Mouse (Mus musculus): Measurements from ENCODE around the gene Eif2b3. TPM values are rescaled to one million over a fixed set of nuclear protein-coding genes. Genes with fewer than 3 reads are reported as not detected.

Eif2b3 gene
- total and polyA plus RNA-seq, 3 experiments, result 49.9 to 96.2 (median 84.9) TPM

DNA sequence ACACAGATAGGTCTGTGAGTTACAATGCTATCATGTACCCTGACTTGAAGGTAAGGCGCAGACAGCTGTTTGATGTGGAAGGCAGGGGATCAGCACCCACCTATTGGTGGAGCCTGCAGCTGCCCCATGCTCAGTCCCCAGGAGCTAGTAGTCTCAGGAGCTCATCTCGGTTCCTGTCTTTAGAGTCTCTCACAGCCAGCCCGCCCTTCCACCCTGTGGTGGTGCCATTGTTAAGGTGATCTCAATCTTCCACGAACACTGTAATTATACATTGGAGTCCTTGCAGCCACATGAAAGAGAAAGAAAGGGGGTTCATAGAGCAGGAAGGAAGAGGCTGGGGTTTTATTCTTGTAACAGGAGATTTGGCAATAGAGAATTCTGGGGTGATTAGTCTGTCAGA is 80.8 kb downstream of the Eif2b3 start:
- H3K9me3 ChIP-seq (replicated peaks; ENCODE audit: low read length), result no peaks in the 10 kb centered on the region
- H3K27me3 ChIP-seq (replicated peaks), result no peaks in the 10 kb centered on the region
- H3K4me2 ChIP-seq (ENCODE audit: insufficient read depth, low read depth, poor library complexity, severe bottlenecking), result no peak overlapping the region
- TF ChIP-seq MXI1 (IDR thresholded peaks at IDR 0.05; ENCODE audit: low read depth, low read length), result no peak
- H3K4me3 ChIP-seq (replicated peaks in 1 of 3; ENCODE audit: low read depth in 2 of 3, low read length in 2 of 3, poor library complexity in 1 of 3), result no peak overlapping the region
- no peak for DNase-seq (ENCODE audit: extremely low read depth)
- H3K9ac ChIP-seq (ENCODE audit: insufficient read depth, low read depth), result no peak overlapping the region
- H3K4me1 ChIP-seq (ENCODE audit: control insufficient read depth in 1 of 2, insufficient read depth in 2 of 2), result peaks cover 0 to 7% of the 10 kb centered on the region in 2 experiments; a peak in 2 of 4 replicates
- no peaks in the 10 kb centered on the region for H3K79me2 ChIP-seq (replicated peaks; ENCODE audit: control insufficient read depth, extremely low read depth, insufficient read depth, poor library complexity, severe bottlenecking)
- dilution Hi-C loops (cut with MboI; ENCODE audit: extremely low pct_ligation_motif_present, extremely low pct_unique_long_range_greater_than_20kb, low sequenced_read_pairs), result no loop called here
- H3K27ac ChIP-seq (ENCODE audit: insufficient read depth, low read depth), result no peak overlapping the region
- H3K36me3 ChIP-seq (replicated peaks in 1 of 2; ENCODE audit: control insufficient read depth in 1 of 2, insufficient read depth in 1 of 2, low read length in 1 of 2), result no peaks in the 10 kb centered on the region
- in situ Hi-C loops (cut with MboI; ENCODE audit: low pct_ligation_motif_present, low pct_unique_long_range_greater_than_20kb, low sequenced_read_pairs), result loop anchor here (5.0 kb wide), 1 partner anchor 37 kb away; no protein-coding TSS in a partner anchor

DNA sequence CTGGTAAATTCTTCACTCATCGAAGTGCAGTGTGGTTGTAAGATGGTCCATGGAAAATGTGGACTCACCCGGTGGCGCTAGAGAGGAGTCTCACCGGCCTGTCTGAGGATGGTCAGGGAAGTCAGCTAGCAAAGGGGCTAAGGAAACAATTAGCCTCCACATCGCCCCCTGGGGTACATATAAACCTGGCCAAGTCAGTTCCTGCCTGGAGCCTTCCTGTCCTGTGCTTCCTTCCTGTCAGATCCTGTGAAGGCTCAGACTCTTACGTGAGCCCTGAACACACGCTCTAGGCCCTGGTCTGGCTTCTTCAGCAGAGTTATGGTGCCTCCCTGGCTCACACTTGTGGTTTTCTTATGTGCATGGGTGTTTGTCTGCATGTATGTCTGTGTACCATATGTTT is 82.0 kb downstream of the Eif2b3 start:
- Histone ChIP-seq H3K4me3 (replicated peaks in 1 of 3; ENCODE audit: low read depth in 2 of 3, low read length in 2 of 3, poor library complexity in 1 of 3) (no peak overlapping the region), H3K27ac (ENCODE audit: insufficient read depth, low read depth) (no peak overlapping the region), H3K9me3 (replicated peaks; ENCODE audit: low read length) (no peaks in the 10 kb centered on the region), H3K4me2 (ENCODE audit: insufficient read depth, low read depth, poor library complexity, severe bottlenecking) (no peak overlapping the region), H3K36me3 (replicated peaks in 1 of 2; ENCODE audit: control insufficient read depth in 1 of 2, insufficient read depth in 1 of 2, low read length in 1 of 2) (no peaks in the 10 kb centered on the region), H3K4me1 (ENCODE audit: control insufficient read depth in 1 of 2, insufficient read depth in 2 of 2) (peaks cover 0 to 7% of the 10 kb centered on the region in 2 experiments; a peak in 2 of 4 replicates), H3K27me3 (replicated peaks) (no peaks in the 10 kb centered on the region), H3K9ac (ENCODE audit: insufficient read depth, low read depth) (no peak overlapping the region), H3K79me2 (replicated peaks; ENCODE audit: control insufficient read depth, extremely low read depth, insufficient read depth, poor library complexity, severe bottlenecking) (no peaks in the 10 kb centered on the region)
- peak; percentile 47 for DNase-seq (ENCODE audit: extremely low read depth)
- dilution Hi-C loops (cut with MboI; ENCODE audit: extremely low pct_ligation_motif_present, extremely low pct_unique_long_range_greater_than_20kb, low sequenced_read_pairs), result no loop called here
- in situ Hi-C loops (cut with MboI; ENCODE audit: low pct_ligation_motif_present, low pct_unique_long_range_greater_than_20kb, low sequenced_read_pairs), result loop anchor here (5.0 kb wide), 1 partner anchor 36 kb away; no protein-coding TSS in a partner anchor
- TF ChIP-seq SMC3 (IDR thresholded peaks at IDR 0.05; ENCODE audit: low read depth, low read length) (peak; percentile 36), MEF2A (IDR thresholded peaks at IDR 0.05; ENCODE audit: borderline replicate concordance, low read depth, low read length) (no peak), SIN3A (IDR thresholded peaks at IDR 0.05; ENCODE audit: low read length) (no peak), CTCF (conservative IDR thresholded peaks at IDR 0.05 in 1 of 2, IDR thresholded peaks at IDR 0.05 in 1 of 2; ENCODE audit: low read depth in 2 of 2, low read length in 2 of 2) (peak; percentile 6 to 58; a peak in 2 of 4 replicates), TCF12 (IDR thresholded peaks at IDR 0.05; ENCODE audit: low read depth, low read length) (no peak), UBTF (IDR thresholded peaks at IDR 0.05; ENCODE audit: low read depth, low read length) (no peak), CHD2 (IDR thresholded peaks at IDR 0.05; ENCODE audit: low read length) (no peak), POLR2AphosphoS2 (IDR thresholded peaks at IDR 0.05; ENCODE audit: low read depth, low read length) (no peak), RAD21 (IDR thresholded peaks at IDR 0.05; ENCODE audit: low read depth, low read length) (peak; percentile 3), JUND (conservative IDR thresholded peaks at IDR 0.05; ENCODE audit: low read depth, low read length) (no peak), USF2 (conservative IDR thresholded peaks at IDR 0.05; ENCODE audit: low read depth, low read length) (no peak), CHD1 (IDR thresholded peaks at IDR 0.05; ENCODE audit: low read depth, low read length) (no peak), HCFC1 (IDR thresholded peaks at IDR 0.05; ENCODE audit: low read depth, low read length) (no peak), IRF4 (IDR thresholded peaks at IDR 0.05; ENCODE audit: low read depth, low read length) (no peak), ETS1 (conservative IDR thresholded peaks at IDR 0.05; ENCODE audit: low read depth, low read length) (no peak), TBP (conservative IDR thresholded peaks at IDR 0.05; ENCODE audit: low read depth, low read length) (no peak), MAFK (IDR thresholded peaks at IDR 0.05; ENCODE audit: insufficient replicate concordance, low read length) (no peak), MAZ (IDR thresholded peaks at IDR 0.05; ENCODE audit: low read depth, low read length) (no peak), E2F4 (IDR thresholded peaks at IDR 0.05; ENCODE audit: insufficient replicate concordance, low read depth, low read length) (no peak), NRF1 (IDR thresholded peaks at IDR 0.05; ENCODE audit: low read depth, low read length) (no peak)
